Mouse (Mus musculus) cerebellum, postnatal 36 days (tissue): ENCODE results near the gene Olfr19.
"Not testable (repeated sequence)": the region's sequence is repeated elsewhere in the genome, so short reads cannot be mapped to it uniquely, and the experiment has no call there.

Source experiments
- DNase-seq, 2 experiments: peaks; one replicate each; pipeline ENCODE4 v3.0.0; 2021 to 2022; ENCODE audit warnings: mixed read lengths in 2 of 2

Olfr19 gene

DNA sequence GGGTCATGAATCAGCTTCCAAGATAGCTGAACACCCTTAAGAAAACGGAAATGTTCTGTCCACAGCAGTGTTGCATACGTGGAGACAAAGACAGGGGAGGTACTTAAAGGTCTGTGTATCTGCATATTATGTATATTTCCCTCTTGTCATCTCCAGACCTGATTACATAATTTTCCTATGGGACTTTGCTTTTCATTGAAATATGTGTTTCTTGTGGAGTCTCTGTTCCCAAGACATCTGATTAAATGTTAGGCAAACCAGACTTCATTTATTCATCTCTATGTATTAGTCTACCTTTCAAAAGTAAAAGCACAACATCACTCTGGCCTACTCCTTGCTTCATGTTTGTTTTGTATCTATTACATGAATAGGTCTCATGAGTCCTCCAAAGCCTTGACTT, at the start of gene Olfr19:
TSS of gene Olfr19 (minus strand) at position 101 of the 400 bp plus-strand sequence.
- DNase-seq = no peak

GRCm38 (mm10) chr16:16684975-16685374, 8.8 kb upstream of the Olfr19 start:
- no peak for DNase-seq

DNA sequence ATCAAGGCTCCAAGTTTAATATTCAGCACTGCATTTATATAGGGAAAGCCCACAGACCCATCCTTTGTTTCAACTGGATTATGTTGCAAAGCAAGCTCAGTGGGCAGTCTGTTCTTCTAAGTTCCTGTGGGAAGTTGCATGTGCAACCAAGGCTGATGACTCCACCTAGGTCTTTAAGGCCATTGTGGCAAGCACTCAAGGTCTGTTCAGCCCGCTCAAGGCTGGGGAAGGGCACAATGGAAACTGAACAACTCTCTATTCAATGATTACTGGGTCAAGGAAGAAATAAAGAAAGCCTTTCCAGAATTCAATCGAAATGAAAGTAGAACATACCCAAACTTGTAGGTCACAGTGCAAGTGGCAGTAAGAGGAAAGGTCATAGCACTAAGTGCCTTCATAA, 7.8 kb upstream of the Olfr19 start:
- no peak for DNase-seq

- DNase-seq = no peak
Measured at GRCm38 (mm10) chr16:16664994-16665393, 11.2 kb downstream of the Olfr19 start.

DNA sequence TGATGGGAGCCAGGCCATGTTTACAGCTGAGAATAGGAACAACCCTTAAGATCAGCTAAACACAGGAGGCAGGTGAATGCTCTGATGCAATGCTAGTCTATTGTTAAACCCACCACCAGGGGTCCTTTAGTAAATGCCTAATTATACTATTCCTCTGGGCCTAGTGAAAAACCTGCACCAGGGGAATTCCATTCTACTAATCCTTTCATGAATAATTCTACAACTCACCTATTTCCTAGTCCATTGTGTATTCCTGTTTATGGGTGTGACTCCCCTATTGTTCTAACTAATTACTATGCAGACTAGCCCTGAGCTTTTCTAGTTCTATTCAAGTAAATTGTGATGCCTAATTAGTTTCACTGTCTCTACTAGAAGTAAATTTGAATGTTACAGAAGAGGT, 11.7 kb downstream of the Olfr19 start:
- DNase-seq = not testable (repeated sequence)

- no peak for DNase-seq
Measured at GRCm38 (mm10) chr16:16645148-16645547, 31.1 kb downstream of the Olfr19 start.

DNA sequence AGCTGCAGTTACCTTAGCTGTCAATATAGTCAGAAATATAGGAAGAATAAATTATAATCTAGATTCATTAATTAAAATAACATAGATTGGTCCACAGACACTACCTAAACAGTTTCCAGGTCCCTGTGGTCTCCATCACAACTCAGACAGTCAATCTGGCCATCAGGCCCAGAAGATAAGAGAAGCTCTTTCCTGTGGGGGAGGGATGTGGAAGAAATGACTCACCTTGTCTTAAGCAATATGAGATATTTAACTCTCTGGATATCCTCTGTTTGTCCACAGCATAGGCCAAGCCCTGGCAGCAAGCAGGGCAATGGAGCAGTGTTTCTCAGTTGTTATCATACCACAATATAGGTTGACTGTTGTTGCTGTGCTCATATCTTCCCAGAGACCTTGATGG, 42.5 kb downstream of the Olfr19 start:
- DNase-seq = no peak
